Mouse (Mus musculus) spleen, adult 2 months (tissue): ENCODE results near the gene Lsm14b.

Source experiments
- CTCF ChIP-seq: fragments of 200-500 bp; IDR thresholded peaks from 2 replicates; pipeline ENCODE4 v1.5.1; 2011; ENCODE audit warnings: mild to moderate bottlenecking, inconsistent platforms; ENCODE audit not compliant: insufficient read depth, insufficient read length, insufficient replicate concordance; ENCODE audit errors: extremely low read depth
- POLR2A ChIP-seq: fragments of 200-500 bp; IDR thresholded peaks from 2 replicates; pipeline ENCODE4 v1.6.1; 2011; ENCODE audit warnings: low read depth, low read length, inconsistent platforms

- TF ChIP-seq POLR2A, result no peak
- no peak for TF ChIP-seq CTCF
Measured at GRCm38 (mm10) chr2:180040406-180040805, 15.6 kb downstream of the Lsm14b start.
